Mouse (Mus musculus) lung, adult 2 months (tissue): ENCODE measurements around the gene Trappc6b. TPM values are rescaled to one million over a fixed set of nuclear protein-coding genes. Genes with fewer than 3 reads are reported as not detected.

Experiments
- DNase-seq: peaks from one replicate; pipeline ENCODE4 v3.0.0; 2022
- H3K4me1 ChIP-seq: fragments of 200-500 bp; 2 replicates; pipeline ENCODE4 v1.6.1; 2011; ENCODE audit warnings: low read length; ENCODE audit not compliant: control insufficient read depth, insufficient read depth
- H3K4me3 ChIP-seq: fragments of 200-500 bp; replicated peaks from 2 replicates; pipeline ENCODE3; 2011; ENCODE audit warnings: low read depth, mild to moderate bottlenecking, control low read depth, low read length; ENCODE audit errors: extremely low read depth
- CTCF ChIP-seq: fragments of 200-500 bp; IDR thresholded peaks from 2 replicates; pipeline ENCODE4 v1.5.1; 2011; ENCODE audit warnings: mild to moderate bottlenecking, low read length, control low read depth; ENCODE audit not compliant: insufficient read depth
- POLR2A ChIP-seq: fragments of 200-500 bp; IDR thresholded peaks from 2 replicates; pipeline ENCODE4 v1.6.1; 2011; ENCODE audit warnings: low read depth, mild to moderate bottlenecking, control low read depth, low read length, borderline replicate concordance; ENCODE audit errors: extremely low read depth
- WGBS: fragments of 180-500 bp; shearing (Covaris S2); methylation state at CpG from one replicate; pipeline ENCODE4 v1.1.7; 2018; 5-methylcytosine and 5-hydroxymethylcytosine counted together
- polyA plus RNA-seq: library from polyadenylated mRNA; depleted of rRNA; stranded (reverse); fragments of >200 nt; gene quantifications from 2 replicates; pipeline ENCODE4 v1.2.3, GENCODE M21; 2012

Gene Trappc6b
- polyA plus RNA-seq, 1 experiment = 87.9 TPM

GRCm38 (mm10) chr12:59080461-59080860, 19.2 kb upstream of the Trappc6b start:
- TF ChIP-seq POLR2A (no peak), CTCF (no peak)
- H3K4me1 ChIP-seq = no peaks in the 10 kb centered on the region
- 81% methylated on average over 4 of the region's 4 CpGs for WGBS

GRCm38 (mm10) chr12:59077883-59078282, 16.6 kb upstream of the Trappc6b start:
- Histone ChIP-seq H3K4me1 (no peaks in the 10 kb centered on the region), H3K4me3 (no peak overlapping the region)
- no peak for DNase-seq
- TF ChIP-seq POLR2A = no peak
- no peak for TF ChIP-seq CTCF
- 91% methylated on average over 3 of the region's 3 CpGs for WGBS

More at GRCm38 (mm10) chr12:59080461-59080860, 19.2 kb upstream of the Trappc6b start:
- H3K4me3 ChIP-seq = no peak overlapping the region
- no peak for DNase-seq

GRCm38 (mm10) chr12:59076996-59077395, 15.7 kb upstream of the Trappc6b start:
- TF ChIP-seq POLR2A (no peak), CTCF (no peak)
- 77% methylated on average over 3 of the region's 3 CpGs for WGBS

GRCm38 (mm10) chr12:59074052-59074451, 12.8 kb upstream of the Trappc6b start:
- TF ChIP-seq CTCF (no peak), POLR2A (no peak)
- no peak overlapping the region for H3K4me3 ChIP-seq
- DNase-seq = no peak
- WGBS = 75% methylated on average over 3 of the region's 3 CpGs
- H3K4me1 ChIP-seq = no peaks in the 10 kb centered on the region

More at GRCm38 (mm10) chr12:59076996-59077395, 15.7 kb upstream of the Trappc6b start:
- no peak overlapping the region for H3K4me3 ChIP-seq
- no peak for DNase-seq
- no peaks in the 10 kb centered on the region for H3K4me1 ChIP-seq

- TF ChIP-seq CTCF (no peak), POLR2A (no peak)
- Histone ChIP-seq H3K4me3 (no peak overlapping the region), H3K4me1 (no peaks in the 10 kb centered on the region)
- WGBS = 80% methylated on average over 11 of the region's 11 CpGs
- DNase-seq = no peak
Observed at GRCm38 (mm10) chr12:59072286-59072685, 11.0 kb upstream of the Trappc6b start.

GRCm38 (mm10) chr12:59068791-59069190, 7.5 kb upstream of the Trappc6b start:
- peaks cover 4% of the 10 kb centered on the region for H3K4me1 ChIP-seq
- WGBS = 87% methylated on average over 13 of the region's 13 CpGs
- no peak overlapping the region for H3K4me3 ChIP-seq
- no peak for DNase-seq
- no peak for TF ChIP-seq POLR2A
- no peak for TF ChIP-seq CTCF

GRCm38 (mm10) chr12:59067095-59067494, 5.8 kb upstream of the Trappc6b start:
- DNase-seq = no peak
- Histone ChIP-seq H3K4me1 (peaks cover 4% of the 10 kb centered on the region), H3K4me3 (peak overlapping the region; percentile 96)
- no peak for TF ChIP-seq POLR2A
- no peak for TF ChIP-seq CTCF
- 0% methylated on average over 41 of the region's 41 CpGs for WGBS

- peak; percentile 96 for DNase-seq
- Histone ChIP-seq H3K4me3 (peak within 1 kb of the TSS; percentile 96), H3K4me1 (peaks cover 4% of the 10 kb centered on the region)
- TF ChIP-seq CTCF (0 out of 2 replicates have a peak, but pooled peaks have one; percentile 2), POLR2A (peak; percentile 96; the same call in 1 of the 2 replicates)
- under 1% methylated on average over 43 of the region's 43 CpGs for WGBS
Observed at GRCm38 (mm10) chr12:59066448-59067077, 5.3 kb upstream of the Trappc6b start, which contains the start of gene Pnn. Gene Pnn, plus strand, starts transcription at chr12:59066884.

GRCm38 (mm10) chr12:59065776-59066175, 4.5 kb upstream of the Trappc6b start:
- no peak for TF ChIP-seq POLR2A
- no peak for TF ChIP-seq CTCF
- DNase-seq = no peak
- WGBS = 43% methylated on average over 3 of the region's 3 CpGs
- no peak overlapping the region for H3K4me3 ChIP-seq
- H3K4me1 ChIP-seq = peaks cover 4% of the 10 kb centered on the region

GRCm38 (mm10) chr12:59064837-59065236, 3.6 kb upstream of the Trappc6b start:
- 85% methylated on average over 8 of the region's 8 CpGs for WGBS
- H3K4me3 ChIP-seq = no peak overlapping the region
- H3K4me1 ChIP-seq = peaks cover 6% of the 10 kb centered on the region
- TF ChIP-seq POLR2A (no peak), CTCF (no peak)
- no peak for DNase-seq
